Mouse (Mus musculus) megakaryocyte, embryonic 14.5 days (primary cell): ENCODE measurements around the gene Fgfr2.

ENCODE experiments used
- FLI1 ChIP-seq: IDR thresholded peaks from 2 replicates; pipeline ENCODE4 v1.6.1; 2012; ENCODE audit warnings: low read length, inconsistent platforms, mixed read lengths
- GATA1 ChIP-seq: IDR thresholded peaks from 3 replicates; pipeline ENCODE4 v1.6.1; 2012; ENCODE audit warnings: mixed read lengths, low read length, inconsistent platforms, borderline replicate concordance

DNA sequence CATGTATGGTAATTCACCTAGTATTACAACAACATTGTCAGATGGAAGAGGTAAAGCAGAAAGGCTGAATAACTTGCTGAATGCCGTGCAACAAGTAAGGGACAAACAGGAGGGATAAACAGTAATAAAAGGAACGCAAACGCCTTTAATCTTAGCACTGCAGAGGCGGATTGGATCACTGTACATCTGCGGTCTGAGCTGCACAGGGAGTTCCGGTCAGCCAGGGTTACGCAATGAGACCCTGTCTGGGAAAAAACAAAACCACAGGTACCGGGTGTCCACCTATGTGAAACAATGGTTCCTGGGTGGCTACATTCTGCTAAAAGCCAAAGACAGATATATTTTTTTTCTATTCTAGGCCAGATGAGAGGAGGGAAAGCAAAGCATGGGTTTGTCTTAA, 2599.7 kb downstream of the Fgfr2 start:
- TF ChIP-seq GATA1 (no peak), FLI1 (no peak)
